Mouse (Mus musculus) hindbrain, embryonic 15.5 days (tissue): Measurements from ENCODE around the gene Ahnak. TPM values are rescaled to one million over a fixed set of nuclear protein-coding genes. Genes with fewer than 3 reads are reported as not detected.

ENCODE experiments used
- ATAC-seq: fragments of 200-750 bp; cut with Nextera tagmentation; 2 replicates; pipeline ENCODE4 v1.8.0; 2017; ENCODE audit warnings: low read depth, moderate number of reproducible peaks, moderate TSS enrichment; ENCODE audit not compliant: low FRiP score
- H3K27ac ChIP-seq: fragments of 300-500 bp; sonication (generic); replicated peaks from 2 replicates; pipeline ENCODE4 v1.5.1; 2015; ENCODE audit warnings: mild to moderate bottlenecking, inconsistent platforms
- H3K27me3 ChIP-seq: fragments of 300-500 bp; sonication (generic); 2 replicates; pipeline ENCODE4 v1.6.1; 2015; ENCODE audit warnings: control low read depth, inconsistent platforms
- H3K36me3 ChIP-seq: fragments of 300-500 bp; sonication (generic); 2 replicates; pipeline ENCODE4 v1.6.1; 2015; ENCODE audit warnings: control low read depth, inconsistent platforms
- H3K4me1 ChIP-seq: fragments of 300-500 bp; sonication (generic); replicated peaks from 2 replicates; pipeline ENCODE4 v1.6.1; 2015; ENCODE audit warnings: control low read depth, inconsistent platforms
- H3K4me2 ChIP-seq: fragments of 300-500 bp; sonication (generic); 2 replicates; pipeline ENCODE4 v1.6.1; 2015; ENCODE audit warnings: moderate library complexity, mild to moderate bottlenecking, inconsistent platforms
- H3K4me3 ChIP-seq: fragments of 300-500 bp; sonication (generic); 2 replicates; pipeline ENCODE4 v1.5.1; 2015; ENCODE audit warnings: mild to moderate bottlenecking, inconsistent platforms
- H3K9ac ChIP-seq: fragments of 300-500 bp; sonication (generic); 2 replicates; pipeline ENCODE4 v1.6.1; 2015; ENCODE audit warnings: inconsistent platforms
- H3K9me3 ChIP-seq: fragments of 300-500 bp; sonication (generic); 2 replicates; pipeline ENCODE4 v1.6.1; 2016; ENCODE audit warnings: control low read depth, inconsistent platforms
- WGBS: fragments of 180-500 bp; shearing (Covaris S2); methylation state at CpG from one replicate; pipeline ENCODE4 v1.1.7; 2015; 5-methylcytosine and 5-hydroxymethylcytosine counted together
- polyA plus RNA-seq: library from polyadenylated mRNA; unstranded; fragments of >200 nt; fragmentation: Nextera tagmentation; extraction: Ambion mirVana; gene quantifications from 2 replicates; pipeline ENCODE4 v1.2.1, GENCODE M21; 2015

Gene Ahnak
- polyA plus RNA-seq, 1 experiment from 2014 or later: 4.6 TPM

DNA sequence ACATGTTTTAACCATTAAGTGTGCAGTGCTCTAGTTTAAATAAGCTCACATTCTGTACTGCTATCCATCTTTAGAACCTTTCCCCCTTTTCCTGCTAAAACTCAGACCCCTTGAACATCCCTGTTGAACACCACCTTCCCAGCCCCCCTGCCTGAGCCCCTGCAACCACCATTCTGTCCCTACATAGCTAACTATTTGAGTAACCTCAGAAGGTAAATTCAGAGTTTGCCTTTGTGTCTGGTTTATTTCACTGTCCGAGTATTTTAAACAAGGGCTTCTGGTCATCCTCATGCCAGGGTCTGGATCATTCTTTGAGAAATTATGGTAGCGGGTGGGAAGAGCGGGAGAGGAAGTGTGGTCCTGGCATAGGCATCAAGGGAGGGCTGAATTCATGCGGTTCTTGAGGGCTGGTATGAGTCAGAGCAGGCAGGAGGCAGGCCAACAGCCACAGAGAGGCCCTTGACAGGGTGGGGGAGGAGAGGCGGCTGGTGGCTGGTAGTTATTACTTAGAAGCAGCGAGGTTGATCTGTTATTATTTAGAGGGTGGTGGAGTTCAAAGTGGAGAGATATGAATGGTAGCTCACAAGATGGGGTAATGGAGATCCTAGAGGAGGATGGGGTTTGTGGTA is 63.8 kb downstream of the Ahnak start:
- Histone ChIP-seq H3K27ac (no peak overlapping the region), H3K4me2 (no peak overlapping the region), H3K4me3 (no peak overlapping the region), H3K9me3 (no peaks in the 10 kb centered on the region), H3K9ac (no peak overlapping the region), H3K27me3 (no peaks in the 10 kb centered on the region), H3K36me3 (no peaks in the 10 kb centered on the region), H3K4me1 (no peaks in the 10 kb centered on the region)
- WGBS: 71% methylated on average over 6 of the region's 6 CpGs
- no peak for ATAC-seq

DNA sequence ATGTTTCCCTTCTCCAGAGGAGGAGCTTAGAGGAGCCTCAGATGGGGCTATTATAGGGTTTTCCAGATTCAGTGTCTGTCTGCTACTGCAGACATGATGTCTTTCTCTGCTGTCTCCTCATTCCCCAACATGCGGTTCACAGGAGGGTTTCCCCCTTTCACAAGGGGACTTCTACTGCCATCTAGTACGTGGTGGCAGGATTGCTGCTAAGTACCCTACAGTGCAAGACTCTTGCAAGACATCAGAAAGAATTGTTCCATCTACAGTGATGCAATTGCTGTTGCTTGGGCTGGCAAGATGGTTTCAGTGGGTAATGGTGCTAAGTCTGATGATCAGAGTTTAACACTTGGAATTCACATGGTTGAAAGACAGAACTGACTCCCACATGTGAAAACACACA is 66.1 kb downstream of the Ahnak start:
- ATAC-seq: no peak
- Histone ChIP-seq H3K27ac (no peak overlapping the region), H3K27me3 (no peaks in the 10 kb centered on the region), H3K4me3 (no peak overlapping the region), H3K9ac (no peak overlapping the region), H3K4me1 (no peaks in the 10 kb centered on the region), H3K9me3 (no peaks in the 10 kb centered on the region), H3K36me3 (no peaks in the 10 kb centered on the region), H3K4me2 (no peak overlapping the region)
- 32% methylated on average over 2 of the region's 2 CpGs for WGBS

DNA sequence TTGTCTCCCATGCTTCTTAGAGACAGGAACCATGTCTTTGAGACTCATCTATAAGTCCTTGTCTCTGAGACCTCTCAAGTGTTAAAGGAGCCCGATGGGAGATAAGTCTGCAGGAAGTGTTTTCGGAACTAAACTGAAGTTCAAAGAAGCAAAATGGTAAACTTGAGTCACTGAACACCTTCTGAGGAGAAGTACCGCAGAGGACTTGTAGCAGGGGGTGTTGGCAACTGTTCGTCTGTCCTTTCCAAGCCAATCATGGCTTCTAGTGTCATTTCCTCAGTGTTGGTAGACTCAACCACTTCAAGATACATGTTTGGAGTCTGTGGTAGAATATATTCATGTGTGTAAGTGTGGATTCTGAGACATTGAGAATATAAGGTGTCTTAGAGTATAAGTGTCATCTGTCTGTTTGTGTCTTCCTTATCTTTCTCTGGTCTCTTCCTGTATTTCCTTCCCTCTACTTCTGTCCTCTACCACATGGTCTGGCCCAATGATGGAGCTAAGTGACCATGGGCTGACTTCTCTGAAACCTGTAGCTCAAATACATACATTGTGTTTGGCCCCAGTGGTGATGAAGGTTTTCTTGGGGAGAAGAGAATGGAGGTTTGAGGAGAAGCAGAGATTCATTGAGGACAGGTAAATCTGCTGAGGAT is 66.7 kb downstream of the Ahnak start:
- WGBS: 92% methylated on average over 4 of the region's 4 CpGs
- H3K27ac ChIP-seq: no peak overlapping the region
- no peaks in the 10 kb centered on the region for H3K4me1 ChIP-seq
- ATAC-seq: no peak
- H3K4me3 ChIP-seq: no peak overlapping the region
- no peak overlapping the region for H3K4me2 ChIP-seq
- no peaks in the 10 kb centered on the region for H3K36me3 ChIP-seq
- H3K9ac ChIP-seq: no peak overlapping the region
- no peaks in the 10 kb centered on the region for H3K9me3 ChIP-seq
- H3K27me3 ChIP-seq: no peaks in the 10 kb centered on the region

DNA sequence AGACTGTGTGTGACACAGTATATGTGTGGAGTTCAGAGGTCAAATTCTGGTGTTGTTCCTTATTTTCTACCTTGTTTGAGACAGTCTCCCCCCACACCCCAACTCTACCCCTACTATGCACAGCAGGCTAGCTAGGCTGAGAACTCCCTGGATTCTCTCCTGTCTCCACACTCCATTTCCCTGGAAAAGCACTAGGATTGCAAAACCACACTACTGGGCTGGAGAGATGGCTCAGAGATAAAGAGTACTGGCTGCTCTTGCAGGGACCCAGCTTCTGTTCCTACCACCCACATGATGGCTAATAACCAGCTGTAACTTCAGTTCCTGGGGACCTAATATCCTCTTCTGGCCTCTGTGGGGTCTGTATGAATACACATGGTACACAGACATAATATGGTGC is 68.6 kb downstream of the Ahnak start:
- ATAC-seq: no peak
- Histone ChIP-seq H3K9me3 (no peaks in the 10 kb centered on the region), H3K9ac (no peak overlapping the region), H3K27me3 (no peaks in the 10 kb centered on the region), H3K36me3 (no peaks in the 10 kb centered on the region), H3K27ac (no peak overlapping the region), H3K4me2 (no peak overlapping the region), H3K4me1 (no peaks in the 10 kb centered on the region), H3K4me3 (no peak overlapping the region)

DNA sequence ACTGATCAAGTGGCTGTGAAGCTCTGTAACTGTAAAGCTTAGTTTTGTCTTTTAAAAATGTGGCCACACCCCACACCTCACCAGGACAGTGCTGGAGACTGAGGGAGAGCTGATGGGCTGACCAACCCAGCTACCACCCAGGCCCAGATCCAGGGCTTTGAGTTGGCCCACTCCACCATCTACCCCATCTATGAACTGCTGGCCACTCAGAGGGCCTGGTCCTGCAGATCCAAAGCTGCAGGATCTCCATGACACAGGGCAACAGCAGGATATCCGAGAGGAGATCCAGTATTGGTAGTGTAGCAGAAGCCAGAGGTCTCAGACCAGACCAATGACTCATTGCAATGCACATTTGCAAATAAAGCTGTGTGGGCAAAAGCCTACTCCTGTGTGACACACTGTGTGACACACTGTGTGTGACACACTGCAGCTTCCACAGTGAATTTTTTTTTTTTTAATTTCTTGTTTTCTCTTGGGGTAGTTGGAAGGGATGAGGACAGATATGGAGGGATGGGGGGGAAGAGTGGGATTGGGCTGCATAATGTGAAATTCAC is 69.3 kb downstream of the Ahnak start:
- no peaks in the 10 kb centered on the region for H3K36me3 ChIP-seq
- ATAC-seq: no peak
- no peak overlapping the region for H3K27ac ChIP-seq
- no peaks in the 10 kb centered on the region for H3K27me3 ChIP-seq
- WGBS: 85% methylated on average over 1 of the region's 1 CpGs
- H3K9me3 ChIP-seq: no peaks in the 10 kb centered on the region
- H3K4me1 ChIP-seq: no peaks in the 10 kb centered on the region
- H3K9ac ChIP-seq: no peak overlapping the region
- no peak overlapping the region for H3K4me3 ChIP-seq
- no peak overlapping the region for H3K4me2 ChIP-seq

DNA sequence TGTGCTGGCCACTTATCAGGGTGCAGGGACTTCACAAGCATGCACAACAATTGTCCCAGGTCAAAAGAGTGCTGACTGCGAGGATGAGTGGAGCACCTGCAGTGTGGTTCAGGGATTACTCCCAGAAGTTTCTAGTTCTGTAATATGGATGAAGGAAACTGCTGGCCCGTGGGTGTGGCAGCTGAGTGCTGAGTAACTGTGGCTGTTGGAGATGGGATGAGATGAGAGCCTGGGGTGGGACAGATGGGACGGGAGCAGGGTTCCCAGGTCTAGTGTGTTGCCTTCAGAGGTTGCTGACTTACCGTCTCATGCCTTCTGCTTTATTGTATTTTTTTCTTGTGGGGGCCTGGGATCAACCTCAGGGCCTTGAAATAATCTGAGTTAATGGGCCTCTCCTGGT is 69.9 kb downstream of the Ahnak start:
- H3K27ac ChIP-seq: no peak overlapping the region
- no peaks in the 10 kb centered on the region for H3K27me3 ChIP-seq
- H3K36me3 ChIP-seq: no peaks in the 10 kb centered on the region
- 79% methylated on average over 4 of the region's 4 CpGs for whole genome bisulfite sequencing
- H3K4me2 ChIP-seq: no peak overlapping the region
- H3K9ac ChIP-seq: no peak overlapping the region
- no peaks in the 10 kb centered on the region for H3K9me3 ChIP-seq
- no peak overlapping the region for H3K4me3 ChIP-seq
- H3K4me1 ChIP-seq: no peaks in the 10 kb centered on the region
- ATAC-seq: no peak

DNA sequence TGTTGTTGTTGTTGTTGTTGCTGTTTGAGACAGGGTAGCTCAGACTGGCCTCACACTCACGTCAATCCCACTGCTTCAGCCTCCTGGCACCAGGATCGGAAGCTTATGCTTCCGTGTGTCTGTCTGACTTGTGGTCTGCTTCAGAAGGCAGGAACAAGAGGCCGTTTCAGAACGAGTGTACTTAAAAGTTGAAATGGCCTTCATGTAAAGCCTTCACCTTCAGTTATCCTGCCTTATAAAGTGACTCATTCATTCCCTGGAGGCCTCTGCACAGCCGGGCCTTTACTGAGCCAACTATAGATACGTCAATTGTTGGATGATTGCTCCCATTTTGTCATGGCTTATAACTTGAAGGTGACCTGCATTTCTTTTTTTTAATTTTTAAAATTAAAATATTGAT is 70.3 kb downstream of the Ahnak start:
- 84% methylated on average over 7 of the region's 7 CpGs for WGBS

DNA sequence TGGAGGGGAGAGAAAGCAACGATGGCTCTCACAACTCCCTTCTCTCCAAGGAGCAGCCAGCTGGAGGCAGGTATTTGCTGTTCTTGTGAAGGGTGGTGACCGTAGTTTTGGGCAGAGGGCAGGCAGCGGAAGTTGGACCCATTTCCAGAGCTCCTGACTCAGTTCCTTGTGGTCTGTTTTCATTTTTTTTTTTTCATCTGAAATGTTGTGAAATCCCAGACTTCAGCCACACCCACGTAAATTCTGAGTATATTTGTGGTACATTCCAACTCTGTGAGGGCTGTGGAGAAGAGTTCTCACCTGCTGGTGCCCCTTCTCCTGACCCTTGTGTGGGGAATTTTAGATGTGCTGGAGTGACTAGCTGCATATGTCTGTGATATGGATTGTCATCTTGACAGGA is 71.0 kb downstream of the Ahnak start:
- Histone ChIP-seq H3K9ac (no peak overlapping the region), H3K4me3 (no peak overlapping the region), H3K36me3 (no peaks in the 10 kb centered on the region), H3K4me2 (no peak overlapping the region), H3K27ac (no peak overlapping the region), H3K9me3 (no peaks in the 10 kb centered on the region), H3K27me3 (no peaks in the 10 kb centered on the region), H3K4me1 (no peaks in the 10 kb centered on the region)
- no peak for ATAC-seq
- WGBS: 70% methylated on average over 4 of the region's 4 CpGs

More for the DNA sequence above, 70.3 kb downstream of the Ahnak start:
- Histone ChIP-seq H3K27me3 (no peaks in the 10 kb centered on the region), H3K4me2 (no peak overlapping the region), H3K9ac (no peak overlapping the region), H3K4me1 (no peaks in the 10 kb centered on the region), H3K9me3 (no peaks in the 10 kb centered on the region), H3K36me3 (no peaks in the 10 kb centered on the region), H3K27ac (no peak overlapping the region), H3K4me3 (no peak overlapping the region)
- no peak for ATAC-seq

DNA sequence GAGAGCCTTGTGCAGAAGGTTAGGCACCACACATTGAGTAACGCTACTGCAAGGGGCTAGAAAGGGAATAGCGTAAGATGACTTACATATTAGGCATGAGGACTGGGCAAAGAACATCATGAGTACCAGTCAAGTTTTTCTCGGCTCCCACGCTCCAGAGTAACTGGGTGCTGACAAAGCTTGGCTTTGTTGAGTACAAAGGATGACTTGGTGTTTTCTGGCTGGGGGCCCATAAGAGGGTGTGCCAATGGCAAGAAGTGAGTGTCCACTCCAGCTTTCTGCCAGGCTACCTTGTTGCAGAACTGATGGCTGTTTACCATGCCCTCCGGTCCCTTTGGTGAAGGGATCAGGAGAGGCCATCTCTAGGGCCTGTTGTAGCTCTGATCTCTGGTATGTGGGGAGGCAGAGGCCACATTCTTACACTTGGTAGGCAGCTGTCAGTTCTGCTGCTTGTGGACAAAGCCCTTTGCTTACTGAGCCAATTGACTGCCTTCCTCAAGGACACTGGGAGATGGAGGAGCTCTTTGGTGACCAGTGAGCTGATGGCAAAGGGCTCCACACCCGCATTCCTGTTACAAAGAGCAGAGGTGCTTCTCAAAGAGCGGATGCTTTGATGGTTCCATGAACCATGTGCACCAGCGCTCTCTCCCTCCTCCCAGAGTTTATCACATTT is 72.3 kb downstream of the Ahnak start:
- WGBS: 80% methylated on average over 8 of the region's 8 CpGs
- no peaks in the 10 kb centered on the region for H3K9me3 ChIP-seq
- H3K27me3 ChIP-seq: no peaks in the 10 kb centered on the region
- H3K27ac ChIP-seq: no peak overlapping the region
- peaks cover 9% of the 10 kb centered on the region for H3K4me1 ChIP-seq
- H3K4me3 ChIP-seq: no peak overlapping the region
- H3K36me3 ChIP-seq: no peaks in the 10 kb centered on the region
- ATAC-seq: no peak
- H3K9ac ChIP-seq: no peak overlapping the region
- H3K4me2 ChIP-seq: no peak overlapping the region

DNA sequence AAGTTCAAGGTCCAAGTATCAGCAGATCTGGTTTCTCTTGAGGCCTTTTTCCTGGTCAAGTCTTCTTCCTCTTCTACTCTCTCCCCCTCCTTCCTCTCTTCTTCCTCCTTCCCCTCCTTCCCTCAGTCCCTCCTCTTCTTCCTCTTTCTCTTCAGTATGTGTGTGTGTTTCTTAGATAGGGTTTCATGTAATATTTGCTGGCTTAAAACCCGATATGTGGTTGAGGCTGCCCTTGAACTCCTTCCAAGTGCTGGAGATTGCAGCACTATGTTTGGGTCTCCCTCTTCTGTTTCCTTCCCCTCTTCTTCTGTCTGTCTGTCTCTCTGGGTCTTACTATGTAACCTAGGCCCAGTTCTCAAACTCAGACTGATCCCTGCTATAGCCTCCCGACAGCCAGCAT is 73.7 kb downstream of the Ahnak start:
- no peak overlapping the region for H3K4me2 ChIP-seq
- 91% methylated on average over 2 of the region's 2 CpGs for WGBS
- H3K27ac ChIP-seq: no peak overlapping the region
- no peak overlapping the region for H3K4me3 ChIP-seq
- no peaks in the 10 kb centered on the region for H3K36me3 ChIP-seq
- ATAC-seq: no peak
- peaks cover 13% of the 10 kb centered on the region for H3K4me1 ChIP-seq
- no peaks in the 10 kb centered on the region for H3K9me3 ChIP-seq
- no peak overlapping the region for H3K9ac ChIP-seq
- no peaks in the 10 kb centered on the region for H3K27me3 ChIP-seq

DNA sequence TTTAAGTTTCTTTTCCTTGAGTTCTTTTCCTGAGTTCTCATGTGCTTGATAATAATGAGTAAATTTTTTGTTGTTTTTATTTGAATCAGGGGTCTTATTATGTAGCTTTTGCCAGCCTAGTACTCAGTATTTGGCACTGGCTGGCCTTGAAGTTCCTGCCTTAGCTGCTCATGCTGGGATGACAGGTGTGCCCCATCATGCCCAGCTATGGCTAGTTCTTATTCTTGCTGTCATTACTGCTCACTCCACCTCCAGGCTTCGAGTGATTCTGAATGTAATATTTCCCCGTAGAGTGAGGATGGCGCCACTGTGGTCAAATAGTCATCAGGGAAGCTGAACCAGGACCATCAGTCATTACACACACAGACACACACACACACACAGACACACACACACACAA is 74.7 kb downstream of the Ahnak start:
- Histone ChIP-seq H3K27ac (no peak overlapping the region), H3K27me3 (no peaks in the 10 kb centered on the region), H3K4me1 (peaks cover 13% of the 10 kb centered on the region), H3K9me3 (no peaks in the 10 kb centered on the region), H3K4me2 (no peak overlapping the region), H3K9ac (no peak overlapping the region), H3K4me3 (no peak overlapping the region), H3K36me3 (no peaks in the 10 kb centered on the region)
- 81% methylated on average over 3 of the region's 3 CpGs for WGBS
- ATAC-seq: no peak
